ENCODE assay signal across 22 mouse cellular contexts in genomic region chr1:136677847-136678325, GRCm38 (mm10). TPM values are rescaled to one million over a fixed set of nuclear protein-coding genes. Genes with fewer than 3 reads are reported as not detected.
DNase-seq lines count a peak whose midpoint lies in the region; ATAC-seq and TF ChIP-seq lines count a peak whose summit lies in the region.
"Had no signal": no experiment of that assay in that cellular context is flagged by ENCODE, and none has a peak within 500 bp of the region (broad histone marks: within the 10 kb centered on the region; RNA-seq: fewer than 3 reads in every experiment).

No protein-coding gene starts in this region.

- no peaks in the 10 kb centered on the region for H3K27me3 ChIP-seq in E14TG2a.4 (ENCODE audit: insufficient read depth, low read length)
- no peaks in the 10 kb centered on the region for H3K27me3 ChIP-seq in forebrain, embryonic 14.5 days (replicated peaks; ENCODE audit: control insufficient read depth, insufficient read depth, low read length)
- H3K27me3 ChIP-seq: CH12.LX; forebrain, embryonic 13.5 days; Patski had no signal

- no peak overlapping the region for H3K9ac ChIP-seq in forebrain, embryonic 14.5 days (ENCODE audit: low read length)
- H3K9ac ChIP-seq: embryonic facial prominence, embryonic 12.5 days; forebrain, embryonic 13.5 days had no signal

- H3K9me3 ChIP-seq in E14TG2a.4 (ENCODE audit: low read length): no peaks in the 10 kb centered on the region
- H3K9me3 ChIP-seq in forebrain, embryonic 14.5 days (replicated peaks; ENCODE audit: control insufficient read depth, low read length): no peaks in the 10 kb centered on the region
- H3K9me3 ChIP-seq: embryonic facial prominence, embryonic 10.5 days; embryonic facial prominence, embryonic 12.5 days; forebrain, embryonic 13.5 days; G1E had no signal

- ATAC-seq in forebrain, embryonic 14.5 days: no peak
- ATAC-seq: CD4-positive, CD25-positive, alpha-beta regulatory T cell, adult 4 months; forebrain, embryonic 13.5 days; forebrain, embryonic 16.5 days; Patski had no signal

- TF ChIP-seq CTCF in E14TG2a.4 (conservative IDR thresholded peaks at IDR 0.05; ENCODE audit: low read length): no peak

- H3K4me2 ChIP-seq in forebrain, embryonic 14.5 days (ENCODE audit: low read length): no peak overlapping the region
- H3K4me2 ChIP-seq: embryonic facial prominence, embryonic 12.5 days; forebrain, embryonic 13.5 days had no signal

- WGBS in forebrain, embryonic 14.5 days: 87% methylated on average over 3 of the region's 3 CpGs

- peaks cover 89% of the 10 kb centered on the region for H3K4me1 ChIP-seq in E14TG2a.4 (replicated peaks; ENCODE audit: low read depth, low read length)
- no peaks in the 10 kb centered on the region for H3K4me1 ChIP-seq in forebrain, embryonic 14.5 days (ENCODE audit: control insufficient read depth, insufficient read depth, low read length)

- peaks cover 27% of the 10 kb centered on the region; the same call in 1 of the 2 replicates for H3K36me3 ChIP-seq in E14TG2a.4 (ENCODE audit: insufficient read depth, low read length)
- no peaks in the 10 kb centered on the region for H3K36me3 ChIP-seq in forebrain, embryonic 14.5 days (ENCODE audit: control insufficient read depth, insufficient read depth, low read length)
- H3K36me3 ChIP-seq: embryonic facial prominence, embryonic 10.5 days; embryonic facial prominence, embryonic 12.5 days; G1E had no signal

- H3K27ac ChIP-seq in forebrain, embryonic 14.5 days (ENCODE audit: low read depth, low read length): no peak overlapping the region
- H3K27ac ChIP-seq: embryonic facial prominence, embryonic 10.5 days; embryonic facial prominence, embryonic 12.5 days; forebrain, embryonic 13.5 days had no signal

- peak overlapping the region; percentile 68 for H3K4me3 ChIP-seq in E14TG2a.4 (replicated peaks; ENCODE audit: low read length)
- H3K4me3 ChIP-seq in forebrain, embryonic 14.5 days (ENCODE audit: low read depth, low read length): no peak overlapping the region
- H3K4me3 ChIP-seq: embryonic facial prominence, embryonic 10.5 days; embryonic facial prominence, embryonic 12.5 days; forebrain, embryonic 13.5 days had no signal

- peak; percentile 65 for DNase-seq in ES-CJ7 (ENCODE audit: low read depth, low spot score)
- DNase-seq in R1 (ENCODE audit: low read depth, low spot score): peak; percentile 51
- DNase-seq in forebrain, embryonic 14.5 days (ENCODE audit: low spot score): no peak
- DNase-seq in cerebellum, postnatal 25 days: no peak
- DNase-seq: adrenal gland, adult 2 months; adrenal gland, postnatal 10 days; adrenal gland, postnatal 25 days; B cell, adult 2 months; cerebellum, adult 11 months; cerebellum, adult 18-20 months; cerebellum, adult 8-10 months; cerebellum, adult 9-11 months; cerebellum, postnatal 14 days had no signal

RNA-seq across cellular contexts. Expression of gene Zfp281, which starts 53.2 kb away (rescaled TPM):
- polyA plus RNA-seq in forebrain, embryonic 14.5 days (2014; fragmentation: Nextera tagmentation; extraction: Ambion mirVana): 26.7 and 28.4 TPM in 2 replicates

Comparison
In these comparisons a context has a peak if more than half of its experiments do, and no peak if none do; other contexts are left out.
1. DNase-seq: peak in ES-CJ7 (single experiment) and R1 (single experiment); none in forebrain, embryonic 14.5 days (single experiment) and cerebellum, postnatal 25 days (0 of 2).